Mouse (Mus musculus) limb, embryonic 14.5 days (tissue): ENCODE measurements around the gene Fam171a2. TPM values are rescaled to one million over a fixed set of nuclear protein-coding genes. Genes with fewer than 3 reads are reported as not detected.

Source experiments
- ATAC-seq: fragments of 200-750 bp; cut with Nextera tagmentation; 2 replicates; pipeline ENCODE4 v1.8.0; 2017; ENCODE audit warnings: low read depth, moderate number of reproducible peaks, moderate TSS enrichment; ENCODE audit not compliant: low FRiP score
- DNase-seq: peaks from one replicate; pipeline ENCODE4 v3.0.0-alpha.2; 2015; ENCODE audit warnings: low spot score
- H3K27ac ChIP-seq: fragments of 300-500 bp; sonication (generic); replicated peaks from 2 replicates; pipeline ENCODE4 v1.5.1; 2014; ENCODE audit warnings: low read depth, mild to moderate bottlenecking, low read length, moderate library complexity, mixed read lengths
- H3K27me3 ChIP-seq: fragments of 300-500 bp; sonication (generic); 2 replicates; pipeline ENCODE4 v1.6.1; 2014; ENCODE audit warnings: low read length, mixed read lengths; ENCODE audit not compliant: control insufficient read depth, insufficient read depth
- H3K36me3 ChIP-seq: fragments of 300-500 bp; sonication (generic); 2 replicates; pipeline ENCODE4 v1.6.1; 2014; ENCODE audit warnings: mild to moderate bottlenecking, low read length, moderate library complexity, mixed read lengths; ENCODE audit not compliant: control insufficient read depth, insufficient read depth
- H3K4me1 ChIP-seq: fragments of 300-500 bp; sonication (generic); 2 replicates; pipeline ENCODE4 v1.6.1; 2014; ENCODE audit warnings: antibody characterized with exemption, low read length, mixed read lengths; ENCODE audit not compliant: control insufficient read depth, insufficient read depth
- H3K4me2 ChIP-seq: fragments of 300-500 bp; sonication (generic); replicated peaks from 2 replicates; pipeline ENCODE4 v1.6.1; 2014; ENCODE audit warnings: low read depth, mild to moderate bottlenecking, low read length, moderate library complexity; ENCODE audit not compliant: severe bottlenecking
- H3K4me3 ChIP-seq: fragments of 300-500 bp; sonication (generic); replicated peaks from 2 replicates; pipeline ENCODE4 v1.5.1; 2014; ENCODE audit warnings: low read length
- H3K9ac ChIP-seq: fragments of 300-500 bp; sonication (generic); 2 replicates; pipeline ENCODE4 v1.6.1; 2014; ENCODE audit warnings: mild to moderate bottlenecking, low read depth, low read length, moderate library complexity; ENCODE audit not compliant: severe bottlenecking
- H3K9me3 ChIP-seq: fragments of 300-500 bp; sonication (generic); 2 replicates; pipeline ENCODE4 v1.6.1; 2016; ENCODE audit warnings: low read length; ENCODE audit not compliant: control insufficient read depth
- POLR2A ChIP-seq: fragments of 200-500 bp; IDR thresholded peaks from 2 replicates; pipeline ENCODE4 v1.8.0; 2012; ENCODE audit warnings: inconsistent platforms, mild to moderate bottlenecking, moderate library complexity, borderline replicate concordance; ENCODE audit not compliant: insufficient read depth, insufficient read length; ENCODE audit errors: extremely low read depth
- WGBS: fragments of 180-500 bp; shearing (Covaris S2); extraction: QIAGEN DNeasy Blood & Tissue Kit; methylation state at CpG from one replicate; pipeline ENCODE4 v1.1.7; 2014; 5-methylcytosine and 5-hydroxymethylcytosine counted together
- polyA plus RNA-seq, 2 experiments: library from polyadenylated mRNA; depleted of rRNA in 1 of 2; stranded (reverse) in 1 of 2; unstranded in 1 of 2; fragments of >200 nt; fragmentation: Nextera tagmentation in 1 of 2; extraction: Ambion mirVana in 1 of 2; gene quantifications; 2 replicates each; pipeline versions ENCODE4 v1.2.1 to v1.2.3; 2012 to 2014

Fam171a2 gene
- polyA plus RNA-seq, 2 experiments = 8.9 to 56.8 TPM

- WGBS = 2% methylated on average over 35 of the region's 49 CpGs
Measured at GRCm38 (mm10) chr11:102446581-102447461, 661 bp downstream of the Fam171a2 start.

DNA sequence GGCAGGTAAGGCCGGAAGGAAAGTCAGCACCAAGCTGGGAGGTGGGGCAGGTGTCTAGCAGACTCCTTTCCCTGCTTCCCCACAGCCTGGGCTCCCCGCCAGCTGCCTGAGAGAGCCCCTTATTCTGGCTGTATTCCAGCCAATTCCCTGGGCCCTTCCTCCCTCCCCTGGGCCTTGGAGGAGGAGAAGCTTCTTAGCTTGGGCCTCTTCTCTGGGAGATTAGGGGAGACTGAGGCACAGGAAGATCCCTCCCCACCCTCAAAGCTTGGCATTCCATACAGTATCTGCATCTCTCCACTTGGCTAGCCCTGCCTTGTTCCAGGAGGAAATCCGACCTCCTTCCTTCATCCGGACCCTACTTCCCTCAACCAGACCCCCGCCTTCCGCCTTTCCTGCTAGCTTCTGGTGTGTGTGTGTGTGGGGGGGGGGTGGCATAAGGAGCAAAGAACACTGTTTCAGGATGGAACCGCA is 1.6 kb downstream of the Fam171a2 start:
- DNase-seq (peak; percentile 73), ATAC-seq (no peak)
- peak overlapping the region; percentile 61 for H3K4me2 ChIP-seq
- H3K36me3 ChIP-seq = peaks cover 30% of the 10 kb centered on the region
- peak overlapping the region; percentile 61 for H3K27ac ChIP-seq
- 6% methylated on average over 7 of the region's 7 CpGs for WGBS
- TF ChIP-seq POLR2A = no peak
- H3K27me3 ChIP-seq = peaks cover 9% of the 10 kb centered on the region; the same call in 1 of the 2 replicates
- H3K9me3 ChIP-seq = no peaks in the 10 kb centered on the region
- H3K4me3 ChIP-seq = peak overlapping the region; percentile 85
- H3K4me1 ChIP-seq = peaks cover 26% of the 10 kb centered on the region
- H3K9ac ChIP-seq = peak overlapping the region; percentile 97

More at GRCm38 (mm10) chr11:102446581-102447461, 661 bp downstream of the Fam171a2 start:
- H3K9me3 ChIP-seq = no peaks in the 10 kb centered on the region
- peaks cover 21% of the 10 kb centered on the region for H3K36me3 ChIP-seq
- peak overlapping the region; percentile 85 for H3K4me3 ChIP-seq
- H3K9ac ChIP-seq = peak overlapping the region; percentile 97
- peak overlapping the region; percentile 89 for H3K27ac ChIP-seq
- no peak for TF ChIP-seq POLR2A
- peak; percentile 35 for DNase-seq
- ATAC-seq = peak; percentile 30
- H3K27me3 ChIP-seq = peaks cover 9% of the 10 kb centered on the region; the same call in 1 of the 2 replicates
- peak overlapping the region; percentile 61 for H3K4me2 ChIP-seq
- H3K4me1 ChIP-seq = peaks cover 26% of the 10 kb centered on the region

DNA sequence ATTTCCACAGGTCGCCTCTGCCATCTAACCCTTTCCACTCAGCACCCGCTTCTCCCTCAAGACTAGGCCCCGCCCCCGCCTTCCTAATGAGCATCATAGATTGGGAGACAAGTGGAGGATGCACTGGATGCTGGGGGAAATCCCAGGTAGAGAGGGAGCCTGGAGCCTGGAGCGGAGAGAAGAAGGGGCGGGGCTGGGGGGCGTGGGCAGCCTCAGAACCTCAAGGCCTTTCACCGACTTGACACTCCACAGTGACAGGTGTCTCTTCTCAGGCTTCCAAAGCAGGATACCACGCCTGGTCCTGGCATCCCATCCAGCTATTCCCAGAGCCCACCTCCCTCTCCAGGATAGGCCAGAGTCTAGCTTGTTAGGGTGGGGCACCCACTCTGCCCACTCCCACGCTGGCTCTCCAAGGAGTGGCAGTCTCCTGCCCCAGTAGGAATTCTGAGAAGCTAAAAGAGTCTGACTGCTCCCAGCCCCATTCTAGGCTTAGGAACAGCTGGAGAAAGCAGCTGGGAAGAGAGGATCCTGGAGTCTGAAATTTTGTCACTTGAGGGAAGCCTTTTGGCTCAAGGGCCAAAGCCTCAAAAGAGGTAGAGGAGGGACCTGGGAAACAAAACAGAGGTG is 2.1 kb downstream of the Fam171a2 start:
- H3K9me3 ChIP-seq = no peaks in the 10 kb centered on the region
- 0 out of 2 replicates have a peak overlapping the region, but pooled peaks have one; percentile 97 for H3K9ac ChIP-seq
- H3K27me3 ChIP-seq = peaks cover 9% of the 10 kb centered on the region; the same call in 1 of the 2 replicates
- H3K4me3 ChIP-seq = peak overlapping the region; percentile 85
- ATAC-seq = peak; percentile 47
- peaks cover 36% of the 10 kb centered on the region for H3K36me3 ChIP-seq
- peaks cover 26% of the 10 kb centered on the region for H3K4me1 ChIP-seq
- H3K4me2 ChIP-seq = peak overlapping the region; percentile 61
- TF ChIP-seq POLR2A = no peak
- DNase-seq = peak; percentile 61
- 17% methylated on average over 8 of the region's 10 CpGs for WGBS
- peak overlapping the region; percentile 61 for H3K27ac ChIP-seq

- Histone ChIP-seq H3K9me3 (no peaks in the 10 kb centered on the region), H3K4me1 (peaks cover 26% of the 10 kb centered on the region), H3K27me3 (peaks cover 8% of the 10 kb centered on the region; the same call in 1 of the 2 replicates), H3K4me3 (no peak overlapping the region), H3K4me2 (no peak overlapping the region), H3K9ac (no peak overlapping the region), H3K27ac (no peak overlapping the region), H3K36me3 (peaks cover 42% of the 10 kb centered on the region)
- DNase-seq = no peak
- 14% methylated on average over 6 of the region's 6 CpGs for WGBS
- ATAC-seq = no peak
- no peak for TF ChIP-seq POLR2A
Measured at GRCm38 (mm10) chr11:102444781-102445180, 2.7 kb downstream of the Fam171a2 start.

- Histone ChIP-seq H3K36me3 (peaks cover 46% of the 10 kb centered on the region), H3K27me3 (peaks cover 4% of the 10 kb centered on the region; the same call in 1 of the 2 replicates), H3K9me3 (no peaks in the 10 kb centered on the region), H3K9ac (no peak overlapping the region), H3K4me3 (no peak overlapping the region), H3K4me1 (peaks cover 26% of the 10 kb centered on the region), H3K4me2 (no peak overlapping the region), H3K27ac (no peak overlapping the region)
- WGBS = 76% methylated on average over 3 of the region's 3 CpGs
- no peak for ATAC-seq
- DNase-seq = no peak
- TF ChIP-seq POLR2A = no peak
Measured at GRCm38 (mm10) chr11:102444321-102444720, 3.2 kb downstream of the Fam171a2 start.
